ENCODE assay signal across 10 mouse cellular contexts in genomic region chr17:85805726-85806359, GRCm38 (mm10).
"Had no signal": no experiment of that assay in that cellular context is flagged by ENCODE, and none has a peak within 500 bp of the region (broad histone marks: within the 10 kb centered on the region; RNA-seq: fewer than 3 reads in every experiment).

No protein-coding gene starts in this region.

- DNase-seq: kidney, postnatal 10 days; kidney, postnatal 4 days; layer of hippocampus, adult 9-11 months; liver, postnatal 0 days; lung, embryonic 14.5 days; right cerebral cortex, postnatal 14 days; right cerebral cortex, postnatal 4 days; thymus, adult 2 months; thymus, postnatal 14 days; thymus, postnatal 4 days had no signal
